Mouse (Mus musculus) testis, adult 2 months (tissue): ENCODE results near the gene Pnn. TPM values are rescaled to one million over a fixed set of nuclear protein-coding genes. Genes with fewer than 3 reads are reported as not detected.
A peak's percentile ranks its signal among the peaks of the same experiment; 100 is the strongest.

ENCODE experiments used
- H3K27ac ChIP-seq: fragments of 200-500 bp; 2 replicates; pipeline ENCODE4 v1.5.1; 2012; ENCODE audit warnings: low read depth, low read length; ENCODE audit not compliant: control insufficient read depth, insufficient read depth
- H3K27me3 ChIP-seq: fragments of 200-500 bp; 2 replicates; pipeline ENCODE4 v1.6.1; 2012; ENCODE audit warnings: mild to moderate bottlenecking, low read length, moderate library complexity; ENCODE audit not compliant: control insufficient read depth, insufficient read depth
- H3K36me3 ChIP-seq: fragments of 200-500 bp; 2 replicates; pipeline ENCODE4 v1.6.1; 2012; ENCODE audit warnings: mild to moderate bottlenecking, low read length; ENCODE audit not compliant: control insufficient read depth, insufficient read depth
- H3K4me1 ChIP-seq: fragments of 200-500 bp; 2 replicates; pipeline ENCODE4 v1.6.1; 2012; ENCODE audit warnings: low read length; ENCODE audit not compliant: control insufficient read depth, insufficient read depth
- H3K4me3 ChIP-seq: fragments of 200-500 bp; 2 replicates; pipeline ENCODE4 v1.5.1; 2012; ENCODE audit warnings: low read depth, mild to moderate bottlenecking, low read length, moderate library complexity, mixed read lengths; ENCODE audit not compliant: control insufficient read depth
- CTCF ChIP-seq: fragments of 200-500 bp; IDR thresholded peaks from 2 replicates; pipeline ENCODE4 v1.5.1; 2012; ENCODE audit warnings: low read depth, mild to moderate bottlenecking, inconsistent platforms, low read length, moderate library complexity; ENCODE audit not compliant: control insufficient read depth, insufficient read depth, insufficient replicate concordance
- POLR2A ChIP-seq: fragments of 200-500 bp; IDR thresholded peaks from 2 replicates; pipeline ENCODE4 v1.6.1; 2012; ENCODE audit warnings: low read depth, mild to moderate bottlenecking, inconsistent platforms, low read length, moderate library complexity; ENCODE audit not compliant: control insufficient read depth
- polyA plus RNA-seq: library from polyadenylated mRNA; depleted of rRNA; stranded (reverse); fragments of >200 nt; gene quantifications from 2 replicates; pipeline ENCODE4 v1.2.3, GENCODE M21; 2012

Gene Pnn
- polyA plus RNA-seq, 1 experiment: 15.0 TPM

GRCm38 (mm10) chr12:59076996-59077395 is 10.3 kb downstream of the Pnn start:
- H3K4me3 ChIP-seq: no peak overlapping the region
- H3K36me3 ChIP-seq: peaks cover 2% of the 10 kb centered on the region
- no peaks in the 10 kb centered on the region; the same call in 1 of the 2 replicates for H3K4me1 ChIP-seq
- no peak for TF ChIP-seq CTCF
- no peak for TF ChIP-seq POLR2A
- no peaks in the 10 kb centered on the region for H3K27me3 ChIP-seq
- H3K27ac ChIP-seq: no peak overlapping the region

- TF ChIP-seq POLR2A (no peak), CTCF (no peak)
- no peaks in the 10 kb centered on the region for H3K27me3 ChIP-seq
- no peak overlapping the region for H3K27ac ChIP-seq
- no peaks in the 10 kb centered on the region for H3K36me3 ChIP-seq
- H3K4me3 ChIP-seq: no peak overlapping the region
- H3K4me1 ChIP-seq: no peaks in the 10 kb centered on the region; the same call in 1 of the 2 replicates
Observed at GRCm38 (mm10) chr12:59077883-59078282, 11.2 kb downstream of the Pnn start.

- Histone ChIP-seq H3K27ac (no peak overlapping the region), H3K4me3 (no peak overlapping the region)
Observed at GRCm38 (mm10) chr12:59080461-59080860, 13.8 kb downstream of the Pnn start.

GRCm38 (mm10) chr12:59084446-59084845 is 17.8 kb downstream of the Pnn start:
- Histone ChIP-seq H3K36me3 (no peaks in the 10 kb centered on the region), H3K27me3 (no peaks in the 10 kb centered on the region), H3K4me3 (no peak overlapping the region), H3K4me1 (no peaks in the 10 kb centered on the region; the same call in 1 of the 2 replicates), H3K27ac (no peak overlapping the region)
- no peak for TF ChIP-seq POLR2A
- no peak for TF ChIP-seq CTCF

More at GRCm38 (mm10) chr12:59080461-59080860, 13.8 kb downstream of the Pnn start:
- H3K27me3 ChIP-seq: no peaks in the 10 kb centered on the region
- H3K36me3 ChIP-seq: no peaks in the 10 kb centered on the region
- TF ChIP-seq CTCF: no peak
- no peak for TF ChIP-seq POLR2A
- H3K4me1 ChIP-seq: no peaks in the 10 kb centered on the region; the same call in 1 of the 2 replicates

GRCm38 (mm10) chr12:59086171-59086570 is 19.5 kb downstream of the Pnn start:
- no peak for TF ChIP-seq CTCF

GRCm38 (mm10) chr12:59093543-59093942 is 26.9 kb downstream of the Pnn start:
- Histone ChIP-seq H3K4me3 (no peak overlapping the region), H3K4me1 (no peaks in the 10 kb centered on the region), H3K36me3 (no peaks in the 10 kb centered on the region), H3K27ac (no peak overlapping the region), H3K27me3 (no peaks in the 10 kb centered on the region)
- TF ChIP-seq POLR2A (no peak), CTCF (no peak)

More at GRCm38 (mm10) chr12:59086171-59086570, 19.5 kb downstream of the Pnn start:
- no peak overlapping the region for H3K27ac ChIP-seq
- no peaks in the 10 kb centered on the region for H3K36me3 ChIP-seq
- no peak overlapping the region for H3K4me3 ChIP-seq
- H3K4me1 ChIP-seq: no peaks in the 10 kb centered on the region
- H3K27me3 ChIP-seq: no peaks in the 10 kb centered on the region

GRCm38 (mm10) chr12:59095104-59096025 is 28.7 kb downstream of the Pnn start, which contains the start of gene Mia2:
Gene Mia2, plus strand, starts transcription at chr12:59095799.
- Histone ChIP-seq H3K27ac (no peak within 1 kb of the TSS), H3K4me3 (peak within 1 kb of the TSS; percentile 30; the same call in 1 of the 2 replicates)

More at GRCm38 (mm10) chr12:59095104-59096025, 28.7 kb downstream of the Pnn start, which contains the start of gene Mia2:
- H3K36me3 ChIP-seq: no peaks in the 10 kb centered on the region
- H3K4me1 ChIP-seq: no peaks in the 10 kb centered on the region
- no peak for TF ChIP-seq CTCF
- TF ChIP-seq POLR2A: no peak
- no peaks in the 10 kb centered on the region for H3K27me3 ChIP-seq
